Mouse (Mus musculus): Measurements from ENCODE around the gene Ctdsp2. TPM values are rescaled to one million over a fixed set of nuclear protein-coding genes. Genes with fewer than 3 reads are reported as not detected.

Gene Ctdsp2
- polyA plus RNA-seq, 1 experiment from 2014 or later, result 22.9 TPM

GRCm38 (mm10) chr10:126935556-126936381 lies 42.7 kb upstream of the Ctdsp2 start:
- 68% methylated on average over 18 of the region's 18 CpGs for WGBS

GRCm38 (mm10) chr10:126940949-126941348 lies 37.6 kb upstream of the Ctdsp2 start:
- 77% methylated on average over 7 of the region's 7 CpGs for WGBS

More at GRCm38 (mm10) chr10:126935556-126936381, 42.7 kb upstream of the Ctdsp2 start:
- no peaks in the 10 kb centered on the region for H3K9me3 ChIP-seq (ENCODE audit: control insufficient read depth, low read length)
- H3K27me3 ChIP-seq (ENCODE audit: control insufficient read depth, insufficient read depth, low read length), result no peaks in the 10 kb centered on the region
- no peak overlapping the region for H3K27ac ChIP-seq
- no peaks in the 10 kb centered on the region for H3K4me1 ChIP-seq (replicated peaks; ENCODE audit: control insufficient read depth, insufficient read depth, low read length)
- DNase-seq (ENCODE audit: low spot score), result no peak
- H3K4me2 ChIP-seq (replicated peaks), result no peak overlapping the region
- H3K4me3 ChIP-seq (replicated peaks; ENCODE audit: low read length), result no peak overlapping the region
- ATAC-seq (ENCODE audit: low FRiP score), result no peak
- no peak overlapping the region for H3K9ac ChIP-seq
- H3K36me3 ChIP-seq (replicated peaks; ENCODE audit: control insufficient read depth, insufficient read depth), result no peaks in the 10 kb centered on the region

GRCm38 (mm10) chr10:126945531-126945930 lies 33.0 kb upstream of the Ctdsp2 start:
- no peak overlapping the region for H3K27ac ChIP-seq
- no peak for ATAC-seq (ENCODE audit: low FRiP score)
- no peaks in the 10 kb centered on the region for H3K4me1 ChIP-seq (replicated peaks; ENCODE audit: control insufficient read depth, insufficient read depth, low read length)
- no peak overlapping the region for H3K4me3 ChIP-seq (replicated peaks; ENCODE audit: low read length)
- 91% methylated on average over 5 of the region's 5 CpGs for WGBS
- peaks cover 10% of the 10 kb centered on the region; the same call in 1 of the 2 replicates for H3K27me3 ChIP-seq (ENCODE audit: control insufficient read depth, insufficient read depth, low read length)
- no peak overlapping the region for H3K9ac ChIP-seq
- no peak for DNase-seq (ENCODE audit: low spot score)
- no peak overlapping the region for H3K4me2 ChIP-seq (replicated peaks)
- peaks cover 7% of the 10 kb centered on the region; the same call in 1 of the 2 replicates for H3K9me3 ChIP-seq (ENCODE audit: control insufficient read depth, low read length)
- H3K36me3 ChIP-seq (replicated peaks; ENCODE audit: control insufficient read depth, insufficient read depth), result no peaks in the 10 kb centered on the region

More at GRCm38 (mm10) chr10:126940949-126941348, 37.6 kb upstream of the Ctdsp2 start:
- Histone ChIP-seq H3K36me3 (replicated peaks; ENCODE audit: control insufficient read depth, insufficient read depth) (no peaks in the 10 kb centered on the region), H3K4me2 (replicated peaks) (no peak overlapping the region), H3K27me3 (ENCODE audit: control insufficient read depth, insufficient read depth, low read length) (no peaks in the 10 kb centered on the region), H3K9ac (no peak overlapping the region), H3K4me3 (replicated peaks; ENCODE audit: low read length) (no peak overlapping the region), H3K4me1 (replicated peaks; ENCODE audit: control insufficient read depth, insufficient read depth, low read length) (no peaks in the 10 kb centered on the region), H3K9me3 (ENCODE audit: control insufficient read depth, low read length) (no peaks in the 10 kb centered on the region), H3K27ac (no peak overlapping the region)
- DNase-seq (ENCODE audit: low spot score) (no peak), ATAC-seq (ENCODE audit: low FRiP score) (no peak)

GRCm38 (mm10) chr10:126949824-126950223 lies 28.7 kb upstream of the Ctdsp2 start:
- Histone ChIP-seq H3K27ac (no peak overlapping the region), H3K4me3 (replicated peaks; ENCODE audit: low read length) (no peak overlapping the region), H3K36me3 (replicated peaks; ENCODE audit: control insufficient read depth, insufficient read depth) (no peaks in the 10 kb centered on the region), H3K4me2 (replicated peaks) (no peak overlapping the region), H3K9ac (no peak overlapping the region), H3K27me3 (ENCODE audit: control insufficient read depth, insufficient read depth, low read length) (peaks cover 19% of the 10 kb centered on the region), H3K4me1 (replicated peaks; ENCODE audit: control insufficient read depth, insufficient read depth, low read length) (no peaks in the 10 kb centered on the region), H3K9me3 (ENCODE audit: control insufficient read depth, low read length) (peaks cover 7% of the 10 kb centered on the region; the same call in 1 of the 2 replicates)
- no peak for DNase-seq (ENCODE audit: low spot score)
- 65% methylated on average over 5 of the region's 5 CpGs for WGBS
- ATAC-seq (ENCODE audit: low FRiP score), result no peak

- Histone ChIP-seq H3K4me3 (replicated peaks; ENCODE audit: low read length) (no peak overlapping the region), H3K4me2 (replicated peaks) (no peak overlapping the region), H3K36me3 (replicated peaks; ENCODE audit: control insufficient read depth, insufficient read depth) (no peaks in the 10 kb centered on the region), H3K4me1 (replicated peaks; ENCODE audit: control insufficient read depth, insufficient read depth, low read length) (no peaks in the 10 kb centered on the region), H3K9ac (no peak overlapping the region), H3K27me3 (ENCODE audit: control insufficient read depth, insufficient read depth, low read length) (peaks cover 26% of the 10 kb centered on the region), H3K27ac (no peak overlapping the region), H3K9me3 (ENCODE audit: control insufficient read depth, low read length) (peaks cover 7% of the 10 kb centered on the region; the same call in 1 of the 2 replicates)
- DNase-seq (ENCODE audit: low spot score) (no peak), ATAC-seq (ENCODE audit: low FRiP score) (no peak)
- 88% methylated on average over 4 of the region's 4 CpGs for WGBS
Measured at GRCm38 (mm10) chr10:126950572-126950971, 27.9 kb upstream of the Ctdsp2 start.

- no peak for DNase-seq (ENCODE audit: low spot score)
- 96% methylated on average over 1 of the region's 1 CpGs for WGBS
Measured at GRCm38 (mm10) chr10:126952375-126952774, 26.1 kb upstream of the Ctdsp2 start.

GRCm38 (mm10) chr10:126953029-126953471 lies 25.5 kb upstream of the Ctdsp2 start:
- Histone ChIP-seq H3K9ac (no peak overlapping the region), H3K27me3 (ENCODE audit: control insufficient read depth, insufficient read depth, low read length) (peaks cover 37% of the 10 kb centered on the region), H3K9me3 (ENCODE audit: control insufficient read depth, low read length) (no peaks in the 10 kb centered on the region), H3K36me3 (replicated peaks; ENCODE audit: control insufficient read depth, insufficient read depth) (no peaks in the 10 kb centered on the region), H3K4me3 (replicated peaks; ENCODE audit: low read length) (no peak overlapping the region), H3K4me2 (replicated peaks) (no peak overlapping the region), H3K27ac (no peak overlapping the region), H3K4me1 (replicated peaks; ENCODE audit: control insufficient read depth, insufficient read depth, low read length) (peaks cover 15% of the 10 kb centered on the region)
- WGBS, result 86% methylated on average over 3 of the region's 3 CpGs
- ATAC-seq (ENCODE audit: low FRiP score) (no peak), DNase-seq (ENCODE audit: low spot score) (no peak)

More at GRCm38 (mm10) chr10:126952375-126952774, 26.1 kb upstream of the Ctdsp2 start:
- Histone ChIP-seq H3K36me3 (replicated peaks; ENCODE audit: control insufficient read depth, insufficient read depth) (no peaks in the 10 kb centered on the region), H3K4me1 (replicated peaks; ENCODE audit: control insufficient read depth, insufficient read depth, low read length) (peaks cover 10% of the 10 kb centered on the region), H3K27me3 (ENCODE audit: control insufficient read depth, insufficient read depth, low read length) (peaks cover 37% of the 10 kb centered on the region), H3K4me3 (replicated peaks; ENCODE audit: low read length) (no peak overlapping the region), H3K9ac (no peak overlapping the region), H3K4me2 (replicated peaks) (no peak overlapping the region), H3K27ac (no peak overlapping the region), H3K9me3 (ENCODE audit: control insufficient read depth, low read length) (no peaks in the 10 kb centered on the region)
- no peak for ATAC-seq (ENCODE audit: low FRiP score)

- H3K4me3 ChIP-seq (replicated peaks; ENCODE audit: low read length), result 0 out of 2 replicates have a peak overlapping the region, but pooled peaks have one; percentile 1
- WGBS, result 4% methylated on average over 15 of the region's 15 CpGs
- DNase-seq (ENCODE audit: low spot score) (peak; percentile 68), ATAC-seq (ENCODE audit: low FRiP score) (peak; percentile 19; the same call in 1 of the 2 replicates)
- H3K4me2 ChIP-seq (replicated peaks), result peak overlapping the region; percentile 48
- peak overlapping the region; percentile 49 for H3K9ac ChIP-seq
- no peaks in the 10 kb centered on the region for H3K9me3 ChIP-seq (ENCODE audit: control insufficient read depth, low read length)
- peaks cover 52% of the 10 kb centered on the region for H3K27me3 ChIP-seq (ENCODE audit: control insufficient read depth, insufficient read depth, low read length)
- H3K4me1 ChIP-seq (replicated peaks; ENCODE audit: control insufficient read depth, insufficient read depth, low read length), result peaks cover 15% of the 10 kb centered on the region
- no peaks in the 10 kb centered on the region for H3K36me3 ChIP-seq (replicated peaks; ENCODE audit: control insufficient read depth, insufficient read depth)
- peak overlapping the region; percentile 66 for H3K27ac ChIP-seq
Measured at GRCm38 (mm10) chr10:126956692-126957358, 21.7 kb upstream of the Ctdsp2 start.

Data from hindbrain, embryonic 14.5 days (tissue).